Mouse (Mus musculus): ENCODE measurements around the gene Sema6d. TPM values are rescaled to one million over a fixed set of nuclear protein-coding genes. Genes with fewer than 3 reads are reported as not detected.

The Sema6d gene
- polyA plus RNA-seq (2012; rRNA removed), result 10.6 and 10.8 TPM in 2 replicates

GRCm38 (mm10) chr2:124089813-124090230, at the start of gene Sema6d:
Gene Sema6d, plus strand, starts transcription at chr2:124089969.

